Mouse (Mus musculus): ENCODE results near the gene Aldoc.
A peak's percentile ranks its signal among the peaks of the same experiment; 100 is the strongest.
"Not testable (repeated sequence)": the region's sequence is repeated elsewhere in the genome, so short reads cannot be mapped to it uniquely, and the experiment has no call there.

Gene Aldoc

GRCm38 (mm10) chr11:78322860-78323259 is at the start of gene Aldoc:
Aldoc (plus strand) TSS chr11:78322968.
- DNase-seq = peak; percentile 92 to 96

- no peak for DNase-seq
Measured at GRCm38 (mm10) chr11:78275596-78275995, 47.2 kb upstream of the Aldoc start.

GRCm38 (mm10) chr11:78276169-78276568 is 46.6 kb upstream of the Aldoc start:
- DNase-seq = not testable (repeated sequence)

- DNase-seq = no peak
Measured at GRCm38 (mm10) chr11:78278853-78279252, 43.9 kb upstream of the Aldoc start.

GRCm38 (mm10) chr11:78279586-78279985 is 43.2 kb upstream of the Aldoc start:
- no peak for DNase-seq

GRCm38 (mm10) chr11:78289146-78289763 is 33.5 kb upstream of the Aldoc start:
- DNase-seq = no peak

GRCm38 (mm10) chr11:78290654-78291053 is 32.1 kb upstream of the Aldoc start, which contains the start of gene BC030499:
BC030499 (plus strand) TSS chr11:78290841.
- no peak for DNase-seq

- no peak for DNase-seq
Measured at GRCm38 (mm10) chr11:78294585-78294984, 28.2 kb upstream of the Aldoc start.

- no peak for DNase-seq
Measured at GRCm38 (mm10) chr11:78300917-78301316, 21.9 kb upstream of the Aldoc start.

GRCm38 (mm10) chr11:78301357-78302084 is 21.2 kb upstream of the Aldoc start, which contains the start of gene Spag5:
Spag5 (plus strand) TSS chr11:78301529.
- DNase-seq = peak; percentile 89 to 92

GRCm38 (mm10) chr11:78305272-78305671 is 17.5 kb upstream of the Aldoc start:
- DNase-seq = no peak

- DNase-seq = no peak
Measured at GRCm38 (mm10) chr11:78310861-78311511, 11.8 kb upstream of the Aldoc start.

- DNase-seq = no peak
Measured at GRCm38 (mm10) chr11:78313662-78314061, 9.1 kb upstream of the Aldoc start.

GRCm38 (mm10) chr11:78318411-78318810 is 4.4 kb upstream of the Aldoc start:
- no peak for DNase-seq

- DNase-seq = no peak
Measured at GRCm38 (mm10) chr11:78322076-78322831, 514 bp upstream of the Aldoc start.

- DNase-seq = no peak
Measured at GRCm38 (mm10) chr11:78324000-78324785, 1.4 kb downstream of the Aldoc start.

- DNase-seq = no peak
Measured at GRCm38 (mm10) chr11:78324965-78325364, 2.2 kb downstream of the Aldoc start.

GRCm38 (mm10) chr11:78327215-78327614 is 4.4 kb downstream of the Aldoc start:
- no peak for DNase-seq

GRCm38 (mm10) chr11:78327634-78328511 is 5.1 kb downstream of the Aldoc start, which contains the start of gene Pigs:
Pigs (plus strand) TSS chr11:78328415.
- peak; percentile 98 for DNase-seq

GRCm38 (mm10) chr11:78328512-78329056 is 5.8 kb downstream of the Aldoc start:
- DNase-seq = no peak

GRCm38 (mm10) chr11:78332676-78333075 is 9.9 kb downstream of the Aldoc start:
- no peak for DNase-seq
